Mouse (Mus musculus): ENCODE measurements at regions not wholly inside any gene's neighbourhood (a gene's known extent, or its start where the extent isn't known, plus 50 kb on each side); places are given as distances from the start of the nearest gene placed in this dataset.

DNA sequence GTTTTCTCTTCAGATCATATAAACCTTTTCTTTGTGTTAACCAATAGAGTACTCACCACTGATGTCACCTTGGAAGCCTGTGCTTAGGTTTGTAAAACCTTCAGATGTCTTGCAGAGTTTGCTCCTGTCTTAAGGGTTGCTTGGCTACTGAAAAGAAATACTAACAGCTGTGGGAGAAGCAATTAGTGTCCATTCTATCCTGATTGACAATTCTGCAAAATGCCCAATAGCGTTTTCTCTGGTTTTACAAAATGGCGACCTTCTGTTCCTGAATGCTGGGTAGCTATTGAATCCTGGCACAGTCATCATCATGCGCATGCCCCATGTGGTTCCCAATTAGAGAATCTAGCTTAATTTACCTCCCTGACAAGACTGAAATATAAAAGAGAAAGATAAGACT lies 347.7 kb upstream of the Adgra3 start:
- 85% methylated on average over 3 of the region's 3 CpGs for WGBS
- Histone ChIP-seq H3K4me2 (ENCODE audit: low read depth, low read length) (no peak overlapping the region), H3K9ac (ENCODE audit: low read depth, low read length) (no peak overlapping the region), H3K27ac (ENCODE audit: low read length) (no peak overlapping the region), H3K36me3 (ENCODE audit: control insufficient read depth, insufficient read depth, low read length) (no peaks in the 10 kb centered on the region), H3K4me3 (ENCODE audit: low read length) (no peak overlapping the region), H3K9me3 (ENCODE audit: control insufficient read depth, low read length) (no peaks in the 10 kb centered on the region), H3K27me3 (replicated peaks; ENCODE audit: control insufficient read depth, insufficient read depth, low read length) (no peaks in the 10 kb centered on the region), H3K4me1 (ENCODE audit: control insufficient read depth, insufficient read depth, low read length) (no peaks in the 10 kb centered on the region)
- no peak for ATAC-seq

Data from intestine, embryonic 16.5 days (tissue).